9 mouse cellular contexts compared by ENCODE assay signal in genomic region chr10:55979898-55980521, GRCm38 (mm10).
DNase-seq lines count a peak whose midpoint lies in the region; ATAC-seq and TF ChIP-seq lines count a peak whose summit lies in the region.
"Had no signal": no experiment of that assay in that cellular context is flagged by ENCODE, and none has a peak within 500 bp of the region (broad histone marks: within the 10 kb centered on the region; RNA-seq: fewer than 3 reads in every experiment).

No protein-coding gene starts in this region.

- no peak overlapping the region for H3K9ac ChIP-seq in forebrain, postnatal 0 days
- no peak overlapping the region for H3K9ac ChIP-seq in midbrain, embryonic 15.5 days
- H3K9ac ChIP-seq: embryonic facial prominence, embryonic 12.5 days had no signal

- no peaks in the 10 kb centered on the region for H3K36me3 ChIP-seq in forebrain, postnatal 0 days (ENCODE audit: insufficient read depth)
- H3K36me3 ChIP-seq in midbrain, embryonic 15.5 days (replicated peaks), result no peaks in the 10 kb centered on the region
- H3K36me3 ChIP-seq: embryonic facial prominence, embryonic 12.5 days had no signal

- 35% methylated on average over 2 of the region's 2 CpGs for WGBS in forebrain, postnatal 0 days
- 27% methylated on average over 2 of the region's 2 CpGs for WGBS in midbrain, embryonic 15.5 days

- peak; percentile 4 for DNase-seq in ovary, postnatal 10 days (ENCODE audit: low spot score)
- no peak for DNase-seq in ovary, adult 18-20 months (ENCODE audit: low spot score)
- DNase-seq in c-Kit-positive CD71-negative TER-119-negative erythroid progenitor cells, embryonic 14.5 days (ENCODE audit: low read depth), result peak; percentile 20
- DNase-seq in forebrain, postnatal 0 days, result peak; percentile 86
- peak; percentile 26 for DNase-seq in hindlimb bud, embryonic 11.5 days (ENCODE audit: extremely low spot score, low read depth, low spot score)
- DNase-seq in left cerebral cortex, postnatal 10 days (ENCODE audit: extremely low spot score in 1 of 2, low spot score in 2 of 2), result peak; percentile 46 to 66
- DNase-seq in thymus, postnatal 14 days, result peak; percentile 13

- no peaks in the 10 kb centered on the region for H3K9me3 ChIP-seq in forebrain, postnatal 0 days (ENCODE audit: low read length)
- H3K9me3 ChIP-seq in midbrain, embryonic 15.5 days, result no peaks in the 10 kb centered on the region
- H3K9me3 ChIP-seq: embryonic facial prominence, embryonic 12.5 days had no signal

- H3K27me3 ChIP-seq in forebrain, postnatal 0 days (ENCODE audit: insufficient read depth, low read length), result no peaks in the 10 kb centered on the region
- no peaks in the 10 kb centered on the region for H3K27me3 ChIP-seq in midbrain, embryonic 15.5 days (replicated peaks)
- H3K27me3 ChIP-seq: embryonic facial prominence, embryonic 12.5 days had no signal

- no peaks in the 10 kb centered on the region for H3K4me1 ChIP-seq in forebrain, postnatal 0 days (ENCODE audit: insufficient read depth)
- H3K4me1 ChIP-seq in midbrain, embryonic 15.5 days, result no peaks in the 10 kb centered on the region
- H3K4me1 ChIP-seq: embryonic facial prominence, embryonic 12.5 days had no signal

- no peak overlapping the region for H3K4me2 ChIP-seq in forebrain, postnatal 0 days (ENCODE audit: low read depth)
- H3K4me2 ChIP-seq in midbrain, embryonic 15.5 days, result no peak overlapping the region
- H3K4me2 ChIP-seq: embryonic facial prominence, embryonic 12.5 days had no signal

- intact Hi-C loops in left cerebral cortex, postnatal 10 days (cut with DNase I), result loop anchor here (10.0 kb wide), 1 partner anchor 1425 kb away; no protein-coding TSS in a partner anchor

- no peak overlapping the region for H3K4me3 ChIP-seq in forebrain, postnatal 0 days (ENCODE audit: low read depth, low read length)
- H3K4me3 ChIP-seq in midbrain, embryonic 15.5 days, result no peak overlapping the region
- H3K4me3 ChIP-seq: embryonic facial prominence, embryonic 12.5 days had no signal

- no peak overlapping the region for H3K27ac ChIP-seq in forebrain, postnatal 0 days (ENCODE audit: low read depth, low read length)
- no peak overlapping the region for H3K27ac ChIP-seq in midbrain, embryonic 15.5 days
- H3K27ac ChIP-seq: embryonic facial prominence, embryonic 12.5 days had no signal

- ATAC-seq in forebrain, postnatal 0 days, result peak; percentile 93
- ATAC-seq in midbrain, embryonic 15.5 days (replicated peaks), result peak; percentile 96

- TF ChIP-seq CTCF in forebrain, postnatal 0 days (IDR thresholded peaks at IDR 0.05; ENCODE audit: low read depth), result peak; percentile 91
